Mouse (Mus musculus): ENCODE results near the gene Fam89b.

Gene Fam89b

DNA sequence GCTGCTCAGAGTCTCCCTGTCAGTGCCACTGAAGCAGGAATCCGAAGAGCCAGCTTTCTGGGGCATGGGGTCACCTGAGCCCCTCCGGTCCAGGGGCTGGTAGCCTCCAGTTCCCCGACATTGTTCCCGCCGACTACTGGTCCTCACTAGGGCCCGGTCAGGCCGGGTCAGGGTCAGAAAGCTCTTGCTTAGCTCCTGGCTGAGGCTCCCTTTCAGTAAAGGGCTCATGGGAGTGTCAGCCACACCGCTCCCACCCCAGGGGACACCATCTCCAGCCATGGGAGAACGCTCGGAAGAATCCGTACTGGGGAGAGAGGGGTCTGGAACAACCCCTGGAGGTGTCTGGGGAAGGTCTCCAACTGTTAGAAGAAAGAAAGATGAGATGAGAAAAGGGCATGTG is 43.6 kb downstream of the Fam89b start:
- DNase-seq (ENCODE audit: extremely low read depth, low read depth): no peak

DNA sequence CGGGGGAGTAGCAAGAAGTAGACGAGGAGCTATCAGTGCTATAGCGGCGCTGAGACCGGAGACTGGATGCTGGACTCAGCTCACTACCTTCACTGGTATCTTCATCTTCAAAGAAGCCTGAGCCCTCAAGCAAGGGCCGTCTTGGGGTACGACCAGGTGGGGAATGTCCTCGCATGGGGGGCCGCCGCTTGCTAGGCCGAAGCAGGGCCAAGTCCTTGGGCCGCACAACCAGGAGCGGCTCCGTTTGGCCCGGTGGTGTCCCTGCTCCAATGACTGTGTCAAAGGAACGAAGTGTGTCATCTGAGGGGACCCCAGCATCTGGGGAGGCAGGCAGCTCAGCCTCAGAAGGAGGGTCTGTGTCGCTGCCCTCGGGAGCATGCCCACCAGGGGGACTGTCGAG is 44.0 kb downstream of the Fam89b start:
- DNase-seq (ENCODE audit: extremely low read depth, low read depth): no peak

DNA sequence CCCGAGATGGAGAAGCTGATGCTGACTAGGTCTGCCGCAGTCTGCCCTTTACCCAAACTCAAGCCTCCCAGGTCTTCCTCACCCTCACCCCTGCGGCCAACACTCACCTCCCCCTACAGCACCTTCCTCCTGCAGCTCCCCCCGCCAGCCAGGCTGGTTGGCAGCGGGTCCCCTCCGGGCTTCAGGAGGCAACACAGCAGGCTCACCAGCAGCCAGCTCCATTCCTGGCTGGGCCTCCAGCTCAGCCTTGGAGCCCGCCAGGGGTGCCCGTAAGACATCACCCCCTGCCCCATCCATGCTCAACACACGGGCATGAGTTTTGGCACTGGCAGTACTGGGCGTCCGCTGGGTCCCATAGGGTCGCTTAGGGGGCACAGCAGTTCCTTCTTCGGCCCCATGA is 44.5 kb downstream of the Fam89b start:
- no peak for DNase-seq (ENCODE audit: extremely low read depth, low read depth)

DNA sequence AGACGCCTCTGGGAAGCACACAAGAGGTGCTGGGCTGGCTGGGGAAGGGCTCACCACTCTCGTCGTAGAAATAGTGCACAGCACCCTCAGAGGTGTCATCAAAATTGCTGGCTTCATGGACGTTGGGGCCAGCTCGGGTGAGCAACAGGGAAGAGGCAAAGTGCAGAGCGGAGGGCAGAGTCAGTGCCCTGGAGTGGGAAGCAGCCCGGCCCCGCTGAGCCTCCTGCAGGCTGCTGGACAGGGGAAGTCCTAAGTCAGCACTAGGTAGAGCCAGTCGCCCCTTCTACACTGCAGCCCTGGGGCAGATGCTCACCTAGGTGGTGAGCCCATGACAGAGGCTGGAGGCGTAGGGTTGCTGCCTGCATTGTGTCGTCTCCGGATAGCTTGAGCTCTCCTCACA is 45.2 kb downstream of the Fam89b start:
- no peak for DNase-seq (ENCODE audit: extremely low read depth, low read depth)

DNA sequence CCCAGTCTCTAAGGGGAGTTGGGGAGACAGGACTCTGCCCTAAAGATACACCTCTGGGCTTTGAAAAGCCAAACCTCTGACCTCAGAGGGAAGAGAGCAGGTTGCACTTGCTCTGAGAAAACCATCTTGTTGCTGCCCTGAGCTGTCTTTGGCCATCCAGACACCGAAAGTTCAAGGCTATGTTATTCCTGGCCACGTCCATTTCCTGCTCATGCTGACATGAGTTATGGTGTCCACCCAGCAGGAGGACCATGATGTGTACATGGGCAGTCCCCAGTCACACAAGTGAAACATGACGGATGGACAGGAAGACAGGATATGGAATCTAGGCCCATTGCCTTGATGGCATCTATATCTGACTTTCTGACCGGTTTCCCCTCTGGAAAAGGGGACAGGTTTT is 49.0 kb downstream of the Fam89b start:
- no peak for DNase-seq (ENCODE audit: extremely low read depth, low read depth)

Measured in MEL-GATA-1-ER (cell line).